Mouse (Mus musculus): ENCODE results near the gene Ascl1.

The Ascl1 gene

DNA sequence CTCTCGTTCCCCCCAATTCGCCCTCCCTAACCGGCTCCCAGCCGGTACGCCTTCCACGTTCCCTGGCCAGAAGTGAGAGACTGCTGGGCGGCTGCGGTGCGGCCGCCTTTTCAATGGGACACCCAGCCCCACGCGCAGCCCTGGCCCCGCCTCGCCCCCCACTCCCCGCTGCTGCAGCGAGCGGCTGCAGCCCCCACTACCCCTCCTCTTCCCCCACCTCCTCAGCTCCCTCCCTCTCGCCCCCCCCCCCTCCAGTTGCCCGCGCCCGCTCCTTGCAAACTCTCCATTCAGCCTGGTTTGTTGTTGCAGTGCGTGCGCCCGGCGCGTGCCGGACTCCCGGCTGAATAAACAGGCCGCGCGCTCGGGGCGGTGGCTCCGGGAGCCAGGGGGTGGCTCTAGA is at the start of gene Ascl1:
Ascl1 (minus strand) TSS at position 85 of the 400 bp plus-strand sequence.
- DNase-seq (ENCODE audit: low read depth, low spot score): no peak

DNA sequence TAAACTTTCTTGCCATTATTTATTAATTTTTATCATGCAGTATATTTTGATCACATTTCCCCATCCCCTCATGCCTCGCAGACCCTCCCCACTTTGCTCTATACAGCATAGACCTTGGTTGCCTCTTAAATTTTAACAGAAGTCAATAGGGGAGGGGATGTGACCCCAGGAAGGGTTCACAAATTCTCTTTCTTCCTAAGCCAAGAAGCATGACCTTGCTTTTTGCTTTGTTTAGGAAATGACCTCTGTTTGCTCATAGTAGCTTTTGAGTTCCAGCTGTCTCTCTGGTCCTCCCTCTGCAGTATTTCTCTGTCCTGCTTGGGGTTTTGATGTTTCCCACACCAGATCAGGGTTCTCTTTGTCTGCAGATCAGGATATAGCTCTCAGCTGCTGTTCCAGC is 40.7 kb upstream of the Ascl1 start:
- no peak for DNase-seq (ENCODE audit: low read depth, low spot score)

DNA sequence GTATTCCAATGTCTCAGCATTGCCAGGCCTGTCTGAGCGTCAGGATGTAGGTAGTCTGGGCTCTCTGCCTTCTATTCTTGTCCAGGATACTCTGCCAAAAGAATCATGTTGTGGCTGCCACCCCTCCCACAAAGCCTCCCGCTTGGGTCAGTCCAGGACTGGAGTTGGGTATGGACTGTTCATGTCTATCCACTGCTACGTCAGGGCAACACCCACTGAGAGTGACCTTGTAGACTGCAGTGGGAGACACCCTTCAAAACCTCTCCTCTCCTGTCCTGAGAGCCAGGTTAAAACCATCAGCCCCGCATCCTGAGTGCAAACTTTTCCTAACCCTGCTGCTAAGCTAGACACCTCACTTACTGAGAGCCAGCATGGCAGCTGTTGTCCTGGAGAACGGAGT is 28.2 kb upstream of the Ascl1 start, which contains the start of gene Pah:
Pah (plus strand) TSS at position 150 of the 400 bp plus-strand sequence.
- no peak for DNase-seq (ENCODE audit: low read depth, low spot score)

DNA sequence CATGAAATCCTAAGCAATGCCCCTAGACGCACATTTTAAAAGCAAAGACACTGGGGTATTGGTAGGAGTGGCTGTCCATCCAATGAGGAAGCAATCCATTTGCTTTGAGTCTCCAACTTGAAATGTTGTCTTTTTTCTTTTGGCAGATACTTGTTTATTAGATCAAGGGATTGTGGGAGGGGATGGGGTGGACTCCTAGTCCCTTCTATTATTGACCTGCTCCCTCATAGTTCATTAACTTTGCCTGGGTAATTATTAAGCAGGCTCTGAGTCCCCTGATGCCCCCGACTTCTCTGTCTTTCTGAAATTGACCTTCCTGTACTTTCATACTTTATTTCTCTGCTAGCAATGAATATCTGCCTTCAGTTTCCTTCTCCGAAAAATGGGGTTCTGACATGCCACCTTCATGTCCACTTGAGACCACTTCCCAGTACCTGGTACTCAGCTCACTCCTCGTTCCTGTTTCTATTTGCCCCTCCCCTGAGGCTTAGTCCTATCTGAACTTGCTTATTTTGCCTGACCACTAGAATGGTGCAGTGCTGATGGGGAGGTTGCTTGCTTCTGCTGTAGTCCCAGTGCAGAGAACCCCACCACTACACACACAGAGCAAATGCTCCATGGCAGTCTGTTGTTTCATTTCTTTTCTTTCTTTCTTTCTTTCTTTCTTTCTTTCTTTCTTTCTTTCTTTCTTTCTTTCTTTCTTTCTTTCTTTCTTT is 27.1 kb upstream of the Ascl1 start:
- DNase-seq (ENCODE audit: low read depth, low spot score): no peak

DNA sequence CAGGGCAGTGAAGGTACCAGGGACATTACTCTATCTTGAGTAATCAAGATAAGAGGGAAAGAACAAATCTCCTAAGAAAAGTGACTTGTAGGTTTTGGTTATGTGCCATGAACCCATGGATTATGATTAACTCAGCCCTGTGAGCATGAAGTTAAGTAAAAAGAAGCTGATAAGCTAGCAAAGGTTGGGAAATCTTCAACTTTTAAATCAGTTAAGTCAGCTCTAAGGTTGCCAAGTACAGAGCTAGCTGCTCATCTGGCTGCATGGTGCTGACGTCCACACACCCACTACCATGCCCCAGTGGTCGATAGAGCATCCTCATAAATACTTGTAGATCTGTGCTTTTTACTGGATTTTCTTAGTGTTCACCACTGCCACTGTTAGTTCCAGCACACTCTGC is 25.1 kb upstream of the Ascl1 start:
- DNase-seq (ENCODE audit: low read depth, low spot score): no peak

GRCm38 (mm10) chr10:87513052-87513451 is 19.6 kb upstream of the Ascl1 start:
- DNase-seq (ENCODE audit: low read depth, low spot score): peak; percentile 23

- no peak for DNase-seq (ENCODE audit: low read depth, low spot score)
Measured at GRCm38 (mm10) chr10:87508581-87508980, 15.1 kb upstream of the Ascl1 start.

DNA sequence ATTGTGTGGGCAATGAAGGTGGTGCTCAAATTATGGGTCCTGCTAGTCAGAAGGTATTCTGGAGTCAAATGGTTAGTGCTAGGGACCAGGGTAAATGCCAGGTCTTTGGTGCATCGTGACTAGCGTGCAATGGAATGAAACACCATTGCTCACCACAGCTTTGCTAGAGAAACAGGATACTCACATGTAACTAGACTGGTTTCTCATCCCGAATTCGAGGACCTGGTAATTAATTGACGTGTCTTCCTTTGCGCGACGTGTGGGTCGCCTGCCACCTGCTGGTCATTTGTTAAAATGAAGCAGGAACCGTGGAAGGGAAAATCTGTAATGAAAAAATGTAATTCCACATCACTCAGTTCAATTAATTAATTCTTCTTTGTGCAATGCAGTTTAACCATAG is 10.5 kb upstream of the Ascl1 start:
- peak; percentile 56 for DNase-seq (ENCODE audit: low read depth, low spot score)

DNA sequence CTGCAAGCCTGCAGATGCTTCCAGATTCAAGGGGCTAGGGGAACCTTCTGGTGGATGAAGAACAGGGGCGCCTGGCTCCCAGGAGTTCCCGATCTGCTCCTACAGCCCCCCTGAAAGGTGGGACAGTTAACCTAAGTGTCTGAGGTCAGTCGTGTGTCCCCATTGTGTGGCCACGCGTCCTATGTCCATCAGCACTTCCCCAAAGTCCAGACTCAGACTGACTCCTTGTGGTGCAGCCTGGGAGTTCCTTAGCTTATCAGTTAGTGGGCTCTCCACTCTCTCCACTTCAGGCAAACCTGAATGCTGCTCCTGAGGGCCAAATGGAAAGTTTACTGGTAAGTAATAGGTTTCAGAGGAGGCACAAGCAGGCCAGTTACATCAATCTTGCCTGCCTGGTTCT is 8.8 kb upstream of the Ascl1 start:
- DNase-seq (ENCODE audit: low read depth, low spot score): no peak

DNA sequence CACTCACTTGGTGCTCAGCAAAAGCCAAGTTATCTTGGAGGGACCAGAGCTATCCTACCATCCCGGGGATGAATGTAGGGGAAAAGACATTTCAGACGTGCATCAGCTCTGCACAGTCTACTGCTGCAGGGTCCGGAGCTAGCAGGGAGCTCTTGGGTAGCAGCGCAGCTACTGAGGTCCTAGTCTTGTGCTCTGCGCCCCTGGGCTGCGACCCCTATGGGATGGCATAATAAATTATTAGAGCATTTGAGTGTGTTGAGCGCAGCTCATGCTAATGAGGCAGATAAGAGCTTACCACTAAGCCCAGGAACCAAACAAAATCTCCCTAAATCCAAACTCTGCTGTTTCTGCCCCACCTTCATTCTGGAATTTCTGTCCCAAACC is 8.2 kb upstream of the Ascl1 start:
- DNase-seq (ENCODE audit: low read depth, low spot score): no peak

GRCm38 (mm10) chr10:87500926-87501658 is 7.6 kb upstream of the Ascl1 start:
- DNase-seq (ENCODE audit: low read depth, low spot score): no peak

GRCm38 (mm10) chr10:87497056-87497455 is 3.6 kb upstream of the Ascl1 start:
- no peak for DNase-seq (ENCODE audit: low read depth, low spot score)

GRCm38 (mm10) chr10:87494596-87494995 is 1.1 kb upstream of the Ascl1 start:
- DNase-seq (ENCODE audit: low read depth, low spot score): no peak

GRCm38 (mm10) chr10:87494176-87494575 is 716 bp upstream of the Ascl1 start:
- DNase-seq (ENCODE audit: low read depth, low spot score): peak; percentile 35

DNA sequence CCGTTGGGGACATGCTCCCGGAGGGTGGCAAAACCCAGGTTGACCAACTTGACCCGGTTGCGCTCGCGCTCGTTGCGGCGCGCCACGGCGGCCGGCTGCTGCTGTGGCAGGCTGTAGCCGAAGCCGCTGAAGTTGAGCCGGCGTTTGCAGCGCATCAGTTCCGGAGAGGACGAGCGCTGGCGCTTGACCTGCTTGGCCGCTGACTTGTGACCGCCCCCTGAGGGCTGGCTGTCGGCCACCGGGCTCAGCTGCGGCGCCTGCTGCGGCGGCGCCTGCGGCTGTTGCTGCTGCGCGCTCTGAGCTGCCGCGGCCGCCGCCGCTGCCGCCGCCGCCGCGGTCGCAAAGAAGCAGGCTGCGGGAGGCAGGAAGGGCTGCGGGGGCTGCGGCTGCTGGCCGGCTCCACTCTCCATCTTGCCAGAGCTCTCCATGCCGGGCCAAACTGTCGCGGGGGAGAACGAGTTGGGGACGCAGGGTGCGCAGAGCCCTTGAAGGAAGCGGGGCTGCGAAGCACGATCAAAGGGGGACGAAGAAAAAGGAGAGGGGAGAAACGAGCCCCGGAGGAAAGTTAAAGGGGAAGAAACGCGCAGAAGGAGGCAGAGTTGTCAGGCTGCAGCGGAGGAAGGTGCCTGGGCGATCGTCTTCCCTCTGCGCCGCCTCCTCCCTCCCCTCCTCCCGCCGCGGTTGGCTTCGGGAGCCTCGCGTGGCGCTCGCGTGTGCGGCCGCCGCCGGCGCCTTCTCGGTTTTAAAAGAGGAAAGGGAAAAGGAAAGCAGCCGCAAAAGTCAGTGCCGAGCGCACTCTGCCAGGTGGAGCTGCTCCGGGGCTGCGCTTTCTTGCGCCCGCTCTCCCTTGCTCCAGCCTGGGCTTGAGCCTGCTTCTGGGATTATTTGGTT is 554 bp downstream of the Ascl1 start:
- peak; percentile 76 for DNase-seq (ENCODE audit: low read depth, low spot score)

DNA sequence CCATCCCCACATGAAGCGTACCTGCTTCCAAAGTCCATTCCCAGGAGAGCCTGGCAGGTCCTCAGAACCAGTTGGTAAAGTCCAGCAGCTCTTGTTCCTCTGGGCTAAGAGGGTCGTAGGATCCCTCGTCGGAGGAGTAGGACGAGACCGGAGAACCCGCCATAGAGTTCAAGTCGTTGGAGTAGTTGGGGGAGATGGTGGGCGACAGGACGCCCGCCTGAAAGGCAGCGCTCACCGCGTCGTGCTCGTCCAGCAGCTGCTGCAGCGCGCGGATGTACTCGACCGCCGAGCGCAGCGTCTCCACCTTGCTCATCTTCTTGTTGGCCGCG is 1.2 kb downstream of the Ascl1 start:
- DNase-seq (ENCODE audit: low read depth, low spot score): no peak

- no peak for DNase-seq (ENCODE audit: low read depth, low spot score)
Measured at GRCm38 (mm10) chr10:87491485-87492040, 1.9 kb downstream of the Ascl1 start.

- no peak for DNase-seq (ENCODE audit: low read depth, low spot score)
Measured at GRCm38 (mm10) chr10:87490328-87490727, 3.1 kb downstream of the Ascl1 start.

DNA sequence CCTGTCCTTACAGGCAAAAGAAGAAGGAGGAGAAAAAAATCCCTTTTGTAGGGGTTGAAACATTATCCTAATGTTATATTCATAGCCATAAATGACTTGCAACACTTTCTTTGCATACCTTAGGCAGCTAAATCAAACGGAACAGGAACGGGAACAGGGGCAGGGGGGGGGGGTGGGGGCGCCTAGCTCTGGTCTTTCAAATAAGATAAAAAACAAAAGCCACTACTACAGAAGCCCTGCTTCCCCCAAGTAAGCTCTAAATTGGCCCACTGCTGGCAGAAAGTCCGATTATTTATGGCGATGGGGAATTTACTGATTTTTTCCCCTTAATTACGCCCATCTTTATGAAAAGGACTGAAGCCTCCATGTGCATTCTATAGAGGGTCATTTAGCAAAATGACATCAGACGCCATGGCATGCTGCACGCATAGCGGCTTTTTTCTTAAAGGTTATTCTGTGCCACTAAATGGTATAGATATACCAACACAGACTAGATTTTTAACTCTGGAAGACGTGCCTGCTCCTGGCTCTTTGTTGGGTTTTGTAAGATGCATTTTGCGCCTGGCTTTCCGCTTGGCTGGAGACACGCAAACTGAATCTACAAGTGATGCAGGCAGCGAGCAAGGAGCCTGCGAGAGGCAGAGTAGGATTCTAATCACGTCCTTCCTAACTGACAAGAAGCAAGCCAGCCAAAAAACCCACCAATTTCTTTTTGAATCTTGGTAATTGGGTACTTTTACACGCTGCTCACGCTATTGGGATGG is 4.0 kb downstream of the Ascl1 start:
- DNase-seq (ENCODE audit: low read depth, low spot score): no peak

DNA sequence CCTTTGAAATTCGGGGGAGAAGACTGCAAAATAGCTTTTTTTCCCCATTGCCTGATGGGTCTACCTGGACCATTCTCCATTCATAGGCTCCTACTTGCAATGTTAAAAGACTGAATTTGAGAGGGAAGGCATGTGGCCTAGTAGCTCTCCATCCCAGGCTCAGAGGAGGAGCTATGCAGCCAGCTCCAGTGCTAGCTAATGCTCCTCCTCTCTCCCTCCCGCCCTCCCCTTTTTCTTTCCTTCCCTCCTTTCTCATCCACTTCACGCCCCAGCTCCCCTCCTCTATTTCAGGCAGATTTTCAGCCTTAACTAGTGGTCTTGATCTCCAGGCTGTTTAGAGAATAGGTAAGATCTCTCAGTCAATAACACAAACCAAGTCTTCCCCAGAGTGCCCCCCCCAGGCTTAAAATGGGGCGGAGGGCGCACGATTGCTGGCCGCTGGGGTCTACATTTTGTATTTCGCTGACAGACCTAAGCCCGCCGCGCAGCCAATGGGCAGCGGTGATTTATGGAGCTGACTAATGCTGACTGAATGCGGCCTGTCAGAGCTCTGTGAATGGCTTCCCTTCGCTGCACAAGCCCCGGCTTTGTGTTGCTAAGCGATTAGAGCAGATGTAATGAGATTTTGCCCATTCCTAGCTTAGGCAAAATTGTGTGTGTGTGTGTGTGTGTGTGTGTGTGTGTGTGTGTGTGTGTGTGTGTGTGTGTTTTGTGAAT is 4.9 kb downstream of the Ascl1 start:
- peak; percentile 20 for DNase-seq (ENCODE audit: low read depth, low spot score)

Measured in ZHBTc4 (cell line).